Mouse (Mus musculus) thymus, adult 2 months (tissue): Measurements from ENCODE around the gene Cdc14b.
A peak's percentile ranks its signal among the peaks of the same experiment; 100 is the strongest.

Experiments used
- CTCF ChIP-seq: fragments of 200-500 bp; IDR thresholded peaks from 2 replicates; pipeline ENCODE4 v1.5.1; 2012; ENCODE audit warnings: mild to moderate bottlenecking, control low read depth, low read length, moderate library complexity, borderline replicate concordance; ENCODE audit not compliant: control insufficient read depth, poor library complexity, insufficient read depth; ENCODE audit errors: extremely low read depth
- POLR2A ChIP-seq: fragments of 200-500 bp; IDR thresholded peaks from 2 replicates; pipeline ENCODE4 v1.6.1; 2012; ENCODE audit warnings: mild to moderate bottlenecking, low read length, control low read depth, moderate library complexity; ENCODE audit not compliant: control insufficient read depth, poor library complexity, insufficient read depth; ENCODE audit errors: extremely low read depth

DNA sequence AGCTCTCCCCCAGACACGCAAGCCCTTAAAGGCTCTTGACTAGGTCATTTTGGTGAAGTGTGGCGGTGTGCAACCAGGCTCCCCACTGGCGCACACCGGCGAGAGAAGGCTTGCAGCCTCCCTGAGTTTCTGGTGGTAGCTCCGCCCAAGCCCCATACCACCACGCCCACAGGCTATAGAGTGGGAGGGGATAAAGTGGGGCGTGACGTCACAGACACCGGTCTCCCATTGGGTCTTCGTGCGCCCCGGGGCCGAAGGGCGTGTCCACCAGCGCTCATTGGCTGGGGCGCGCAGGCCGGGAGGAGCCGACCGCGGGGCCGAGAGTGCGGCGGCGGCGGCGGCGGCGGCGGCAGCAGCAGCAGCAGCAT, 113.6 kb downstream of the Cdc14b start, which contains the start of gene Habp4:
- TF ChIP-seq CTCF (peak; percentile 56; the same call in 1 of the 2 replicates), POLR2A (peak; percentile 68; the same call in 1 of the 2 replicates)
